Mouse (Mus musculus): ENCODE results near the gene Nfkb1.

Gene Nfkb1

DNA sequence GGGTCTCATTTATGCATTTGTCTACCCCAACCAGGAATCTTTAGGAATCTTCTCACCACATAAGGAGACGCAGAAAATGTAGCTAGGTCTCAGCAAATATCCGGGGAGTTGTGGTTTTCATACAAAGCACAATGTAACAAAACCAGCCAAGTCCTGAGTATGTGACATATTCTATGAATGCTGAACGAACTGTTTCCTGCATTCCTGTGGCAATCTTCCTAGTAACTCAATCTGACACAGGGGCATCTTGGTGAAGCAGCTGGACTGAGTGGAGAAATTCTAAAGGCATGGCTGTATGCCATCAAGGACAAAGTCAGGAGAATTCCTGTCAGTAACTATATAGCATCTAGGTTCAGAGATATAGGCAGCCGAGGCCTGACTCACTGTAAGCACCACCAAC lies 20.5 kb downstream of the Nfkb1 start:
- DNase-seq (ENCODE audit: low read depth, low spot score), result no peak

DNA sequence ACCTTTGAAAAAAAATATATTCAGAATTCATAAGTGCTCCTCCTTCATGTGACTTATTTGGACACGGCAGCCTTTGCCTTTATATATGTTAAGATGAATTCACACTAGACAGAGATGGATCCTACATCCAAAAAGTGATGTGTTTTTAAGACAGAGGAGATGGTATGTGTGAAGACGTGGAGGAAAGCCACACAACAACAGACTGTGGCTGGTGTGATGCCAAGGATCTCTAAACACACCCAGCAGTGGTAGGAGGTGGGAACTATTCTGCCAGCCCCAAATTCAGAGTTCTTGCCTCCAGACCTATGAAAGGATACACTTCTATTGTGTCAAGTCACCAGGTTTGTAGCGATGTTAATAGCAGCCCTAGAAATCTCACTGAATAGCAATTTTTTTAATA lies 24.3 kb downstream of the Nfkb1 start:
- peak; percentile 64 for DNase-seq (ENCODE audit: low read depth, low spot score)

DNA sequence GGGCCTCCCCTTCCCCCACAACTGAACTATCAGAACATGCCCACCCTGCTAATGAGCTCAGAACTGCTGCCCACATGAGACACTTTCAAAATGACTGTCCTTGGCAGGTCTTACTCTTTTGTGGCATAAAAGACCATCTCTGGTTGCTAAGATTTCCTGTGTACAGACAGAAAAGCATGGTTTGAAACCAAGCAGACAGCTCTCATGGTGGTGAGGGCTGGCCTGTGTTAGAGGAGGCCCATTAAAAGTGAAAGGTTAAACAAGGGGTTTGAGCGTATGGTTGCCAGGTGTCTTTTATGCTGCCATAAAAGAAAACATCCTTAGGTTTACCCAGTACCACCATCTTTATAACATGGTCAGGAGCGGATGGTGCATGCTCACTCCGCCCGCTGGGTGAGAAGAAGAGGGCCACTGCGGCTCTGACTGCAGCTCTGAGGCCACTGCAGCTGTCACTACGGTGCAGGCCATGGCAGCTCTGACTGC lies 25.5 kb downstream of the Nfkb1 start:
- no peak for DNase-seq (ENCODE audit: low read depth, low spot score)

DNA sequence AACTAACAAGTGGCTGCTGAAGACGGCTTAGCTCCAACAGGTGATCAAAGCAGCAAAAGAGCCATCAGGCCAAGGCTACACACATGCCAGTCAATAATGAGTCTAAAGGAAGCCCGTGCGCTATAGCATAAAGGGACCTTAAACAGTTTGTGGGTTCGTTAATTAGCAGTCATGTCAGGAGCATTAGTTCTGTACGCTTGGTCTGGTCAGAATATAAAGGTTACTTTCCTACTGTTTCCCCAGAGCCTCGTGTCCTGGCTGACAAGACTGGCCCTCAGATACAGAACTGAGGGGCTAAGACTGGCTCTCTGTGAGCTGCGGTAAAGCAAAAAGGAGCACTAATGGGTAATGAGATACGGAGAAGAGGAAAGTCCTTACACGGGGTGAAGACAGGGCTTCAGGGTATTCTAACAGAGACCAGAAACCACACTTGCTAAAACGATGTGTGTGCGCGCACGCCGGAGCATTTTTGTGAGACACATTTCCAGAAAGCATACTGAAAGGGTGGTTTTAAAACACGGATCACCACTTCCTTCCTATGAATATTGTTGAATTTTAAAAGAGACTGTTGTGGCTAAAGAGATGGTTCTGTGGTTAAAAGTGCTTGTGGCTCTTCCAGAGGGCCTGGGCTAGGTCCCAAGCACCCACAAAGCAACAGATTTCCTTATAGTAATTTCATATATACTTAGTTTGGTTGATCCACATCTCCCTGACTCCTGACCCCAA lies 29.0 kb downstream of the Nfkb1 start:
- DNase-seq (ENCODE audit: low read depth, low spot score), result no peak

DNA sequence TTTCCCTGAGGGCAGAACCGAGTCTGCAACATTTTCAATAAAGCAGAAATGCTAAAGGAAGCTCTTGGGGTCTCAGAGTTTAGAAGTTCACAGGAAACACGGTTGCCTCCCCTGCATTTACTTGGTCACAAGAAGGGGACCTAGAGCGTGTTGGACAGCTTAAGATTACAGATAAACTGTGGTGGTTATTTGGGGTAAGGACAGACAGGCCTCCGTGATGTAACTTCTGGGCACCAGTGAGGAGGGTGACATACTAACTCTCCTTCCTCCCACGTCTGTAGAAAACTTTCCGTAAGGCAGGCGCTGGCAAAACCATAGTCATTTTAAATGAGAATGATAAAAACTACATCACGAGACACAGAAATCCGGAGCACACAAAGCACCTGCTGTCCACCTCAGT lies 29.6 kb downstream of the Nfkb1 start:
- DNase-seq (ENCODE audit: low read depth, low spot score), result no peak

DNA sequence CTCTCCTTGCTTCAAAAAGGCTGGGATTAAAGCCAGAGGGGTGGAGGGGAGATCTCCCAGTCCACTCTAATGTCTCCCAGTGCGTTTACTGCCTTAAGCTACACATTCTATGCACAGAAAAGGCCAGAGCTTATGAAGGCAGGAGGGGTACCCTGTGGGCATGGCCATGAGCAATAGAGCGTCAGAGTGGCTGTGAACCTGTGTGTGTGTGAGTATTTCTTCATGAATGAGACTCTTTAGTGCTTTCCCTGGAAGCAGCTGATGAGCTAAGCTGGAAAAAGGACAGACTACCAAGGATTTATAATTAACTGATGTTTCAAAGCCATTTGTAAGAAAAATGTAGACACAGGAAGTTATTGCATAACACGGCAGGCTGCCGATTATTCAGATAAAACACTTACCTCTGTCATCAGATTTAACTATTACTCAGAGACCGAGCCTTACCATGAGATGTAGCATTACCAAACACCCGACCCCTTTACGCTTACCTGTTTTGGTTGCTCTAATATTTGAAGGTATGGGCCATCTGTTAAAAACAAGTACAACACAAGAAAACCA lies 32.7 kb downstream of the Nfkb1 start:
- DNase-seq (ENCODE audit: low read depth, low spot score), result peak; percentile 7

DNA sequence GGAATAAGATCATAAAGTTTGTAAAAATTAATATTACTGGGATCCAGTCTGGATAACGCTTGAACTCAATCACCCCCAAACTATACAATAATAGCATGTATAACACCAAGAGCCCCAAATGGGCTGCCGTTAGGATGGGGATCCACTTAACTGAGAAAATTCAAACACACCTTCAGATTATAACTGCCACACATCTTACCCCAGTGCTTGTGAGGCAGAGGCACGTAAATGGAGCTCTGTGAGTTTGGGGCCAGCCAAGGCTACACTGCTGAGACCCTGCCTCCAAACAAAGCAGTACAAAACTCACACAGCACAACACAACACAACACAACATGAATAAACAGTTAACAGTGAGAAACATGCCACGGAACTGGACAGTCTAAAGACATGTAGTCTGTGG lies 35.2 kb downstream of the Nfkb1 start:
- DNase-seq (ENCODE audit: low read depth, low spot score), result no peak

DNA sequence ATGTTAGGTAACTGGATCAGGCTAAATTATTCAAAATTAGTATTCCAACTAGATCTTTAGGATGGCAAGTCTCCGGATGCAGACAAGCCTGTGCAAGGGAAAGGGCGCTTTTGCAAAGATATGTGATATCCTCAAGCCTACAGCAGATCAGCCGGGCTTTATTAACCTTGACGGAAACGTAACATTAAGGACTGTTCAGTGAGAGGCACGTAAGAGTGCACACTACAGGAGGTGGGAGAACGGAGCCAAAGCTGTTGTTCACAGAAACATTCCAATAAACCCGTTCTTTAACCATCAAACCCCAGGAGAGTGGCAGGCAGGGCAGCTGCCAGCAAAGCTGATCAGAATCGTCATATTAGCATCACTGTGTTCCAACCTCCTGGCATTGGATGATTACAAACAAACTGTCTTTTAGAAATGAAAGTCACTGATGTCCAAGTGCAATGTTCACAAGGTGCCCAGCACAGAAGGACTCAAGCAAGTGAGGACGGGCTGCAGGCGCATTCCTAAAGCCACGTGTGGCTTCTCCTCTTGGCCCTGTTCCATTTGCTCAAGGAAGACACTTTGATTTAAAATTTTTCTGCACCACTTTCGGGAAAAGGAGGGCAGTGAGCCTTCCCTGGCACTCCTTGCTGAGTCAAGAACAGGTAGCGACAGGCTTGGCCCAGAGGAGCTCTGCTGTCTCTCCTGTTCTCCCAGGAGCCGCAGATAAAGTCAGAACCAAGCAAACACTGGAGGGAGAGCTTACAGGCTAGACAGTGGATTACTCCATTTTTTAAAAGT lies 40.4 kb downstream of the Nfkb1 start:
- DNase-seq (ENCODE audit: low read depth, low spot score), result no peak

DNA sequence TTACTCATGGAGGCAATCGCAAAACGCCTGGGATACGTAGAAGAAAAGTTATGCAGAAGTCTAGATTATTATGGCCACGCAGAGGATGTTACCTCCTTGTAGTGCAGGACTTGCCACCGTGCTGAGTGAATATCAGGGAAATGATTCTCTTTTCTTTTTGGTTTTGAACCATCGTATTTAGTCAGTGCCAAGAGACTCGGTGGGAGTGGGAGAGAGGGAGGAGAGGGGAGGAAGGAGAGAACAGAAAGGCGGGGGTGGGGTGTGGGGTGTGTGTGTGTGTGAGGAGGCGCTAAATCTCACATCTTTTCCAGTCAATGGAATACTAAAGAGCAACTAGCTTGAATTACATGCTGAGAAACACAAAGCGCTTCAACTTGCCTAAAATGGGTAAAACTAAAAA lies 41.5 kb downstream of the Nfkb1 start:
- peak; percentile 27 for DNase-seq (ENCODE audit: low read depth, low spot score)

DNA sequence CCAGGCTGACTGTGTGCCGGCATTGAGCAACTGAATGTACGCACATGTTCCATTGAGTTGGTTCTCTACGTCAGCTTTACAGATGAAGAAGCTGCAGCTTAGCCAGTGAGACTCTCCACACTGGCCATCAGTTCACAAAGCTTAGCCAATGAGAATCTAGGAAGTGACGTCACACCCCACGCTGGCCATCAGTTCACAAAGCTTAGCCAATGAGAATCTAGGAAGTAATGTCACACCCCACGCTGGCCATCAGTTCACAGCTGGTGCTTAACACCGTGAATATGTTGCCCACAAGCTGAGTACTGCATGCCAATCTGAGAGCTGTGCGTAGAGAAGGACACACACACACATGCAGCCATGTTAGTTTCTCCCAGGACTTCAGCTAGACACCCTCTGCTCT lies 42.8 kb downstream of the Nfkb1 start:
- no peak for DNase-seq (ENCODE audit: low read depth, low spot score)

DNA sequence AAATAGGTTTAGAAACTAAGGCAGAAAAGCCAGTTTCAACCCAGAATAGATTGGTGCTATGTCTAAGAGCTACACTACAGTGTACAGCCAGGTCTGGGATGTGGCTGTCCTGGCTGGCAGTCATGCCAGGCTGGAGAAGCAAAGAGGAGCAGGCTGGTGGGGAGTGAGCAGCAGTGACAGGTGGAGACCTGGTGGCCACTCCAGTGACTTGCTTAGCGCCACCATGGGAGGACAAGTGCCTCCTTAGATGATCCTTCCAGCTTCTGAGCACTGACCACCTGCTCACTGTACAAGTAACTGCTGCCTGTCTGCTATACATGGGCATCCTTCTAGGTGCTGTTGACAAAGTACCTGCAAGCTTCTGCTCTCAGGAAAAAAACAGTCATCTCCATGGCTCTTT lies 44.7 kb downstream of the Nfkb1 start:
- DNase-seq (ENCODE audit: low read depth, low spot score), result peak; percentile 22

DNA sequence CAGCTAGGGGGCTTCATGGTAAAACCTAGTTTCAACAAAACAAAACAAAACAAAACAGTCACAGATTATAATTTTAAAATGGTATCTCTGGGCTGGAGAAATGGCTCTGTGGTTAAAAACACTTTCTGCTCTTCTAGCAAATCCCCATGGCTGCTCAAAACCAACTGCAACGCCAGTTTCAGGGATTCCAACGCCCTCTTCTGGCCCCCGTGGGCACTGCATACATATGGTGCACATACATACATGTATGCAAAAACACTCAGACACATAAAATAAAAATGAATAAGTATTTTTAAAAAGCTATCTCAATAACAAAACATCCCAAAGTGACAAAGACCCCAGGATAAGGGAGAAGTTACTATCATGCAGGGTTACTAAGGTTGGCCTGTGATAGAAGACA lies 46.4 kb downstream of the Nfkb1 start:
- DNase-seq (ENCODE audit: low read depth, low spot score), result no peak

DNA sequence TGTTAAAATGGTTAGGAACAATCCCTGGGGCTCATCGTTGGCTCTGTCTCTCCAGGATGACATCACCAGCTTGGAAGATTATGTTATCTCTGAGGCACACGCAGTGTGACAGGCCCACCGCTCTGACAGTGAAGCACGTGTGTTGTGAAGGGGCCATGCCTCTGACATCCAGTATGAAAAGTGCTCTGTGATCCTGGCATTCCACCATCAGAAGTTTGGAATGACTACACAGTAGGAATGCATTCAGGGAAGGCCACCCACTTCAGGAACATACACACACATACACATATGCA lies 49.8 kb downstream of the Nfkb1 start:
- no peak for DNase-seq (ENCODE audit: low read depth, low spot score)

DNA sequence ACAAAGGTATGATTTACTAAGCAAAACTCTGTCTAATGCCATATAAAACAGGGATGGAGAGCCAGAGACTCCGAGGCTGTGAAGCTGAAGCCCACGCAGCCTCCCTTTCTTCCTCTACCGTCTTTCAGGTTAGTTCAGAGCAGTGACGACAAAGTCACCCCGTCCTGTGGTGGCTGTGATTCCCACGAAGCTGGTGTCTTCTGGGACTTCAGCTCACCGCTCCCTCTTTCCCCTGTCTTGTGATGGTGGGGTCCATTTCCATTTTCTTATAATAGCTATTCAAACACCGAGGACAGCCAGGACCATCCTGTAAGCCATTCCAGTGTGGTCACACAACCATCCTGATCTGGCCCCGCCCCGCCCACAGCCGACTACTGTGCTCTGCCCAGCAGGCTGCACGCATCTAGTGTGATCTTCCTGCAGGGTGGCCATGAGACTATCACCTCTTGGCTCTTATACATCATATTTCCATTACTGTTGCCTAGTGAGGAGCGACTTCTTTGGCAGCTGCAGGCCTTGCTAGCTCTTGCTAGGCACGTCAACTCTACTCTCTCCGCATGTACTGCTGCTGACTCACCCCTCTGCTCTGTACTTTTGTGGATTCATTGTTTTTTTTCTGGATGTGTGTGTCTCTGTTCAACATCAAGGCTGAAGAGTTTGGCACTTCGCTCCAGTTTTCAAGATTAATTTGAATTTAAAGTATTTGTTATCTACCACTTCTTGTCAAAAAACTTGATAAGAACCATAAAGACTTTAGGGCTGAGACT lies 50.3 kb downstream of the Nfkb1 start:
- DNase-seq (ENCODE audit: low read depth, low spot score), result peak; percentile 33

DNA sequence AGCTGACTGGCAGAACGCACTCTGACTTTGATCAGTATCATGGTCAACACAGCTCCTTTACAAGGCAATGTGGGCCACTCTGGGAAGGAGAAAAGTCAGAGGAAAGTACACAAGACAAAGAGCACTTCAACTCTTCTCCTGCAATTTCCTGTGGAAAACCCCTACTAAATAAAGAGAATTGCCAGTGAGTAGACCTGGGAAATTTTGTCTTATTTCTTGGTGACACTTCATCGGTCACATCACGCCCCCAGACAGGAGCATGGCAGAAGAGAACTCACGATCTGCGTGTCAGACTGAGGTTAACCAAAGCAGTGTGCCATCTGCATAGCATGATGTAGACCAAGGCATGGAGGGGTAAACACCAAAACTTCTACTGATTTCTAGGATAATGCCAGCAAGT lies 51.1 kb downstream of the Nfkb1 start:
- DNase-seq (ENCODE audit: low read depth, low spot score), result no peak

DNA sequence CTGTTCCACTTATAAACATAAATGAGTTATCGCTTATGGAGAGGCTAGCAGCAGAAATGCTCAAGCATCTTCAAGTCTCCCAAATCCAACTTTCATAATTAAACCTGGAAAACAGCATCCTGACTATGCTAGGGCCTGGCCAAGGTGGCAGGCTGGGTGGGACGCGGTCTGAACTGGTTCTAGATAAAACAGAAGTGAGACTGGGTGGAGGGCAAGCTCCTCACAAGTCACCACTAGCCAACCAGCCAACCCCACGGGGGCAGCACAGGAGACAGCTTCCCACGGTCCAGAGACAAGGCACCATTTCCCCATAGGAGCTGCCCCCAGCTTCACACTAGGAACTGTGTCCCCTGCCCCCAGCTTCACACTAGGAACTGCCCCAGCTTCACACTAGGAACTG lies 53.8 kb downstream of the Nfkb1 start:
- no peak for DNase-seq (ENCODE audit: low read depth, low spot score)

DNA sequence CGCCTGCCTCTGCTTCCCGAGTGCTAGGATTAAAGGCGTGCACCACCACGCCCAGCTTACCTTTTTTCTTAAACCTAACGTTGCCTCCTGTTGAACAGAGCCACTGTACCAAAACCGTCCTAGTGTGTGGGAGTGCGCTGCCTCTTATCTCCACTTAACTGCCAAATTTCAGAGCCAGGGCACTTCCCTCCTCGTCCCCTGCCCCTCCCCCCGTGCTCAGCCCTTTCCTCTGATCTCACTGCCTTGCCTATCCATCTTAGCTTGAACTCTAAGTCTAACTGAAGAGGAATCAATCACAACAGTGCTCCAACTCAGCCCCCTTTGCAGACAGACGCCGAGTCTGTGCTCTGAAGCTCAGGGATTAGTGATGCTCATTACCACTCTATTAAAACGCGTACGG lies 54.9 kb downstream of the Nfkb1 start:
- DNase-seq (ENCODE audit: low read depth, low spot score), result no peak

DNA sequence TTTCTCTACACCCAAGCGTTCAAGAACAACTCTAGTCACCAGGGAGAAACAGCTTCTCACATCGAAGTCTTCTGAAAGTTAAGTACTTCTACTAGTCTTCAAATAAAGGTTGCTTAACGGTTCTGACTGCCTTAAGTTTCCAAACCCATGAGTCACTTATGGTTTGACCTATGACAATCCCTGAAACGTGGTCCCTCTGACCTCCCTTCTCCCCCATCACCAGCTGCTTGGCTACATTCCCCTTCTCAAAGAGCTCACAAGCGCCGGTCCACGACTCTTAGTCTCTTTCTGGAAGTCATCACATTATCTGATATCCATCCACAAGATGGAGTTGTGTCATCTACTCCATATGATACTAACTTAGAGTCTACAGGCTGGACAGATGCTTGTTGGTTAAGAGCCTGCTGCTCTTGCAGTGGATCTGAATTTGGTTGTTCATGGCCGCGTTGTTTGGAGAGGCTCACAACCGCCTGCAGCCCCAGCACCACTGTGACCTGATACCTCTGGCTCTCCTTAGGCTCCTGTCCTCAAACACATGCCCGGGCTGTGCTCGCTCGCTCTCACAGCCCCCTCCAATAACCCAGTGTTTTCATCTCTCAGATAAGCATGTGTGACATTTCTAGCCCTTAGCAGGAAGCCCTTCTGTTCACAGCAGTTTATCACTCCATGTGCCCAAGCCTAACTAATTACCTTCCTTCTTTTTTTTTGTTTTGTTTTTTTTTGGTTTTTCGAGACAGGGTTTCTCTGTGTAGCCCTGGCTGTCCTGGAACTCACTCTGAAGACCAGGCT lies 55.5 kb downstream of the Nfkb1 start:
- no peak for DNase-seq (ENCODE audit: low read depth, low spot score)

DNA sequence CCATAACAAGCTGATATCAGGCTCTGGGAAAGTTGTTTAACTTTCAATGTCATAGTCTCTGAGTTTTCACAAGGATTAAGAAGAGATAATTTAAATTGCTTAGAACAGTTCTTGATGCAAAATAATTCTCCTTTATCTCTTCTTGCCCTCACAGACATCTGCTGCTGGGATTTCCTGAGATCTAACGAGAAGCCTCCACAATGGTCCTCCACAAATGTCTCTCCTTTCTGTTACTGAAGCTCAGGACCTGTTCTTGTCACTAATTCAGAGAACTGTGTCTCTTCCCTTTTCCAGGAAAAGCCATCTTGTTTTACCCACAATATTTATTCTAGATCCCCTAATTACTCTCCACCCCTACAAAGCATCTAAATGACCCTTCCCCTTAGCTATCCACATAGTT lies 56.3 kb downstream of the Nfkb1 start:
- DNase-seq (ENCODE audit: low read depth, low spot score), result no peak

DNA sequence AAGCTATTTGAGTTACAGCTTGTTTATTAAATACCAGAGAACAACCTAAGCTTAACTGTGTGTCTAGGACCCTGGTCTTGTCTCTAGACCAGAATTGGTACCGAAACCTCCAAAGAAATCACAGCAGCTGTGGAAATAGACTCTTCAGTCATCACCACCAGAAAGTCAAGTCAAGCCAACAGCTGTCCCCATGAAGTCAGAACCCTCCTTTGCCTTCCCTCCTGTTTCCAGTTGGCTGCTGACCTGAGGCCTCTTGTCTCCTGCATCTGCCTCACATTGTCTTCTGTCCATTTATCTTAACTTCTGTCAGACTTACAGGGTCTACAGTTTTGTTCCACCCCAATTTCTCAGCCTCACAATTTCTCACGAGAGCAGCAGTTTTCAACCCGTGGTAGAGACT lies 57.1 kb downstream of the Nfkb1 start:
- no peak for DNase-seq (ENCODE audit: low read depth, low spot score)

DNA sequence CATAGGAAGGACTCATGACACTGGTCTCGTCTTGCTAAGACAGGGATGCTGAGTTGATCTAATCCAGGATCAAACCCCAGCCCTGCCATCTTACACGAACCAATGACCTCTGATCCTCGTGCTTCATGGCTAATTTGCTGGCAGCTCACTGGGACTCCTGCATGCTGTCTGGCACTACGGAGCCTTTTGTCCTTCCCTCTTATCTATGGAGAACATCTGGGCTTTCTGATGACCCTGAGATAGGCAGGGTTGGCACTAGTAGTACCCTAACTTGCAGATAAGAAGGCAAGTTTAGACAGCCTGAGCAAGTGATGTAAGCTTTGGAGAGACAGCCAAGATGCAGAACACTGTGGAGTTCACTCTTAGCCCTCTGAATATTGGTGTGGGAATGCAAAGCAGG lies 59.5 kb downstream of the Nfkb1 start:
- no peak for DNase-seq (ENCODE audit: low read depth, low spot score)

DNA sequence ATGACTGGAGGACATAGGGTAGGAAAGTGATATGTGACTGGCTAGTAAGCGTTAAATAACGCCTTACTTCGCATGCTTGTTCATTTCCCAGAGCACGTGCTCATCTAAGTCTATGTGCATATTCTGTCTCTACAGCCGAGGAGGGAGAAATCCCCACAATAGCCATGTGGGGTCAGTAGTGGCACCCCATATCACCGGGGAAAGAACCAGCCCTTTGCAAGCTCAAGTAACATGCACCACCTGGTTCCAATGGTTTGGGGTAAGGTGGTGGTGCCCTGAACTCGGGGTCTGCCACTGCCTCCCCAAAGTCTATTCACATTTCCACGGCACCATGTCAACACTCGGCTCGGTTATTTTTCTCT lies 60.3 kb downstream of the Nfkb1 start:
- peak; percentile 65 for DNase-seq (ENCODE audit: low read depth, low spot score)
